Mouse (Mus musculus): ENCODE results near the gene Rph3a. TPM values are rescaled to one million over a fixed set of nuclear protein-coding genes. Genes with fewer than 3 reads are reported as not detected.
A peak's percentile ranks its signal among the peaks of the same experiment; 100 is the strongest.

Gene Rph3a
- total and polyA plus RNA-seq, 2 experiments, result not detected

DNA sequence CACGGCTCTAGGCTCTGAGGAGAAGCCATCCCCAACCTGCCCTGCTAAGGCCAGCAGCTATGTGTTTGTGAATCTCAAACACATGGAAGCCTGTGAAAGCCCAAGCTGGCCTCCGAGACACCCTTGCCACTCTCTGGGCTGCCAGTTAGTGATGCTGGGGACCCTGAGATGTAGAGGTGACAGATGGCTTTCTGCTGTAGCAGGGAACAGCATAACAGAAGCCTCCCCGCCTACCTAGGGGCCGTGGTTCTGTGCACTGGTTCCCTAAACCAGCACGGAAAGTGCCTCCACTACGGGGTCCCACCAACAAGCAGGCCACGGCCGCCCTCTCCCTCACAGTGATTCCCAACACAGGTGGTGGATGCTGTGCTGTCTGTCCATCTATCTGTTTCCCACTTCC is 43.0 kb downstream of the Rph3a start:
- WGBS, result 86% methylated on average over 8 of the region's 8 CpGs

DNA sequence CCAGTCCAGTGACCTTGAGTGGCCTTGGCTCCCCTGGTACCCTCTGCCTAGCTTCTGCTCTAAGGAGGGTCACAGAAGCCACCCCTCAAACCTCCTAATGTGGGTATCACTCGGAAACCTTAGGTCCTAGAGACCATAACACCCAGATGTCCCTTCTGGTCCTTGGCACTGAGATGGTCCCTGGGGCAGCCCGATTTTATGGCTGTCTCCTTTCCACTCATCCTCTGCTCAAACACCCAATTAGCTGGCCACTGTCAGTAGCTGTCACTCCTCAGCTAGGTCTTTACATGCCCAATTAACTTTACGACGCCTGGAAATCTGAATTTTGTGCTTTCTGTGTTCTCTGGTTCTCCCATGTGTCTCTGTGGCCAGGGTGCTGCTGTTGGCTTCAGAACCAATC is 43.7 kb downstream of the Rph3a start:
- no peak for DNase-seq (ENCODE audit: extremely low read depth, low read depth, low spot score)
- TF ChIP-seq POLR2A (IDR thresholded peaks at IDR 0.05; ENCODE audit: extremely low read depth, insufficient read depth, low read length) (no peak), CTCF (IDR thresholded peaks at IDR 0.05; ENCODE audit: low read depth, low read length) (no peak)
- WGBS, result 79% methylated on average over 4 of the region's 4 CpGs
- Histone ChIP-seq H3K36me3 (ENCODE audit: control insufficient read depth, insufficient read depth, low read length) (no peaks in the 10 kb centered on the region), H3K27ac (replicated peaks; ENCODE audit: insufficient read depth, low read depth, low read length) (no peak overlapping the region), H3K27me3 (ENCODE audit: control insufficient read depth, insufficient read depth, low read length) (no peaks in the 10 kb centered on the region), H3K4me1 (ENCODE audit: control insufficient read depth, insufficient read depth, low read length) (no peaks in the 10 kb centered on the region), H3K9ac (ENCODE audit: low read depth, low read length) (no peak overlapping the region), H3K4me3 (ENCODE audit: insufficient read depth, low read depth, low read length) (no peak overlapping the region), H3K79me2 (ENCODE audit: control insufficient read depth, insufficient read depth, low read length) (no peaks in the 10 kb centered on the region)

More for the DNA sequence above, 43.0 kb downstream of the Rph3a start:
- H3K27ac ChIP-seq (replicated peaks; ENCODE audit: insufficient read depth, low read depth, low read length), result no peak overlapping the region
- TF ChIP-seq POLR2A (IDR thresholded peaks at IDR 0.05; ENCODE audit: extremely low read depth, insufficient read depth, low read length) (no peak), CTCF (IDR thresholded peaks at IDR 0.05; ENCODE audit: low read depth, low read length) (no peak)
- no peaks in the 10 kb centered on the region for H3K4me1 ChIP-seq (ENCODE audit: control insufficient read depth, insufficient read depth, low read length)
- no peak overlapping the region for H3K9ac ChIP-seq (ENCODE audit: low read depth, low read length)
- H3K4me3 ChIP-seq (ENCODE audit: insufficient read depth, low read depth, low read length), result no peak overlapping the region
- no peaks in the 10 kb centered on the region for H3K79me2 ChIP-seq (ENCODE audit: control insufficient read depth, insufficient read depth, low read length)
- DNase-seq (ENCODE audit: extremely low read depth, low read depth, low spot score), result no peak
- H3K27me3 ChIP-seq (ENCODE audit: control insufficient read depth, insufficient read depth, low read length), result no peaks in the 10 kb centered on the region
- no peaks in the 10 kb centered on the region for H3K36me3 ChIP-seq (ENCODE audit: control insufficient read depth, insufficient read depth, low read length)

DNA sequence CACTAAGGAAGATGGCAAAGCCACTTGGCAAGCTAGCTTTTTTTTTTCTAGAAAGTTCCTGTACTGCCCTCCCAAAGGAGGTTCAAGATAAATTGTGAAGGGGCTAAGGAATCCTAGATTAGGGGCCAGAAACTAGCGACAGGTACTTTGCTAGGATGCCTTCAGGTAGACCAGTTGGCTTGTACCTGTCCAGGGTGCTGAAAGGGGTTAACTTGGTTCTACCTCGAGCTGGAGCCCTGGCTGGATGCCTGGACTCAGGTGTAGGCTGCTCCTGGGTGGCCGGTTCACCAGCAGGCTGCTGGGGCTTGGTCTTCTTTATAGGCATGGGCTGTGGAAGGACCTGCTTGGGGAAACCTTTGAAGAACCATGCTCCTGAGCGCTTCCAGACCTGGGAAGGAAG is 48.9 kb downstream of the Rph3a start:
- no peak for DNase-seq (ENCODE audit: extremely low read depth, low read depth, low spot score)
- H3K9ac ChIP-seq (ENCODE audit: low read depth, low read length), result no peak overlapping the region
- H3K27ac ChIP-seq (replicated peaks; ENCODE audit: insufficient read depth, low read depth, low read length), result no peak overlapping the region

DNA sequence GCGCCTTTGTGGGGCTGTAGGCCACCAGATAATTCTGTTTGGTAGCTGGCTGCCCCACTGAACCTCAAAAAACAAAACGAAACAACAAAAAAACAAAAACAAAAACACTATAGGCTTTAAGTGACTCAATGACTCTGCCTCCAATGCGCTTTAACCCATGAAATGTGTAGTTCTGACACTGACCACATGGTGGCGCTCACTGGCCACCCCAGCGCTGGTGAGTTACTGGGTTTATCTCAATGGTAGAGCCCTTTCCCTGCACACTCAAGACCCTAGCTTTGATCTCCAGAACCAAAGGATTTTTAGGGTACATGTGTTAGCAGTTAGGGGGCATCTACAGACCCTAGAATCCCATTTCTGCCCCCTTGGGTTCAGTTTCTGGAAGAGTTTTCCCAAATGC is 55.9 kb downstream of the Rph3a start:
- H3K27ac ChIP-seq (replicated peaks; ENCODE audit: insufficient read depth, low read depth, low read length), result no peak overlapping the region
- 0 out of 2 replicates have a peak, but pooled peaks cover 2% of the 10 kb centered on the region for H3K27me3 ChIP-seq (ENCODE audit: control insufficient read depth, insufficient read depth, low read length)
- no peaks in the 10 kb centered on the region for H3K79me2 ChIP-seq (ENCODE audit: control insufficient read depth, insufficient read depth, low read length)
- H3K4me3 ChIP-seq (ENCODE audit: insufficient read depth, low read depth, low read length), result no peak overlapping the region
- no peaks in the 10 kb centered on the region for H3K4me1 ChIP-seq (ENCODE audit: control insufficient read depth, insufficient read depth, low read length)
- 21% methylated on average over 5 of the region's 5 CpGs for WGBS
- DNase-seq (ENCODE audit: extremely low read depth, low read depth, low spot score), result no peak
- no peak overlapping the region for H3K9ac ChIP-seq (ENCODE audit: low read depth, low read length)
- no peak for TF ChIP-seq POLR2A (IDR thresholded peaks at IDR 0.05; ENCODE audit: extremely low read depth, insufficient read depth, low read length)
- peak; percentile 76 for TF ChIP-seq CTCF (IDR thresholded peaks at IDR 0.05; ENCODE audit: low read depth, low read length)
- H3K36me3 ChIP-seq (ENCODE audit: control insufficient read depth, insufficient read depth, low read length), result no peaks in the 10 kb centered on the region

More for the DNA sequence above, 48.9 kb downstream of the Rph3a start:
- WGBS, result 49% methylated on average over 4 of the region's 4 CpGs
- no peaks in the 10 kb centered on the region for H3K36me3 ChIP-seq (ENCODE audit: control insufficient read depth, insufficient read depth, low read length)
- TF ChIP-seq POLR2A (IDR thresholded peaks at IDR 0.05; ENCODE audit: extremely low read depth, insufficient read depth, low read length) (no peak), CTCF (IDR thresholded peaks at IDR 0.05; ENCODE audit: low read depth, low read length) (no peak)
- no peaks in the 10 kb centered on the region for H3K79me2 ChIP-seq (ENCODE audit: control insufficient read depth, insufficient read depth, low read length)
- H3K27me3 ChIP-seq (ENCODE audit: control insufficient read depth, insufficient read depth, low read length), result 0 out of 2 replicates have a peak, but pooled peaks cover under 1% of the 10 kb centered on the region
- no peaks in the 10 kb centered on the region for H3K4me1 ChIP-seq (ENCODE audit: control insufficient read depth, insufficient read depth, low read length)
- H3K4me3 ChIP-seq (ENCODE audit: insufficient read depth, low read depth, low read length), result no peak overlapping the region

DNA sequence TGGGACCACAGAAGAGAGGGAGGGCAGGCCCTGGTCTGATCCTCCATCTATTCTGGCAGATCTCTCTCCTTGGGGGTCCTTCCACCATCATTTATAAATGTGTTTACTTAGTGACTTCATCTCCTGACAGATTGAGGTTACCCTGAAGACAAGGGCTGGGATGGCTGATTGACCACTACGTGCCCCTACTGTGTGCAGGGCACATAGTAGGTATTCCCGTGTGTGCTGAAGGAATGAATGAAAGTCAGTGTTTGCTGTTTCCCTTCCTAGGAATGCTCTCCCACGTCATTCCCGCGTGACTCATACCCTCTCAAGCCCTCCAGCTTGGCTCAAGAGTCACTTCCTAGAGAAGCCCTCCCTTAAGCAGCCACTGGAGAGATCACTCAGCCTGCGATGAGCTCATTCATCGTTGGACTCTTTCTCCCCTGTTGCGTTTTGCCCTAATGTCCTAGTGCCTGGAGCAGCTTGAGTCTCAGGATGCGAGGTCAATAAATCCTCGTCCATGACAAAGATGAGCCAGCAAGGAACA is 57.6 kb downstream of the Rph3a start:
- TF ChIP-seq POLR2A (IDR thresholded peaks at IDR 0.05; ENCODE audit: extremely low read depth, insufficient read depth, low read length), result no peak
- no peak for TF ChIP-seq CTCF (IDR thresholded peaks at IDR 0.05; ENCODE audit: low read depth, low read length)
- Histone ChIP-seq H3K9ac (ENCODE audit: low read depth, low read length) (no peak overlapping the region), H3K36me3 (ENCODE audit: control insufficient read depth, insufficient read depth, low read length) (no peaks in the 10 kb centered on the region)

DNA sequence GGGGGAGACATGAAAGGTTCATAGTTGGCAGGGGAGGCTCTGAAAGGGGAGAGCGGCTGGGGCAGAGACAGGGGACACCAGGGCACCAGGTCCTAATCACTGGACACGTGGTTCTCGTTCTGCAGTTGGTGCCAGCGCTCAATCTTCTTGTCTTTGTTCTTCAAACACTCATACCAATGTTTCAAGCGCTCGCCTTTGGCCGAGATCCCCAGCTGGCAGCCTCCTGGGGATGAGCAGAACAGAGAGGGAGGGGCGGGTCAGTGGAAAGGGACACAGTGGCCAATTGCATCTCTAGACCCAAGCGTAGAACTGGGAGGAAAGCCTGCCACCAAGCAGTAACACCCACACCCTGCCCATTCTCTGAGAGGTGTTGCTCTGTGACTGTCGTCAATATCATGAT is 67.8 kb downstream of the Rph3a start:
- WGBS, result 69% methylated on average over 10 of the region's 10 CpGs
- TF ChIP-seq CTCF (IDR thresholded peaks at IDR 0.05; ENCODE audit: low read depth, low read length) (no peak), POLR2A (IDR thresholded peaks at IDR 0.05; ENCODE audit: extremely low read depth, insufficient read depth, low read length) (no peak)
- no peaks in the 10 kb centered on the region for H3K4me1 ChIP-seq (ENCODE audit: control insufficient read depth, insufficient read depth, low read length)
- H3K27me3 ChIP-seq (ENCODE audit: control insufficient read depth, insufficient read depth, low read length), result no peaks in the 10 kb centered on the region
- H3K9ac ChIP-seq (ENCODE audit: low read depth, low read length), result no peak overlapping the region
- DNase-seq (ENCODE audit: extremely low read depth, low read depth, low spot score), result no peak
- H3K4me3 ChIP-seq (ENCODE audit: insufficient read depth, low read depth, low read length), result no peak overlapping the region
- H3K79me2 ChIP-seq (ENCODE audit: control insufficient read depth, insufficient read depth, low read length), result no peaks in the 10 kb centered on the region
- H3K36me3 ChIP-seq (ENCODE audit: control insufficient read depth, insufficient read depth, low read length), result no peaks in the 10 kb centered on the region
- H3K27ac ChIP-seq (replicated peaks; ENCODE audit: insufficient read depth, low read depth, low read length), result no peak overlapping the region

More for the DNA sequence above, 57.6 kb downstream of the Rph3a start:
- Histone ChIP-seq H3K27ac (replicated peaks; ENCODE audit: insufficient read depth, low read depth, low read length) (no peak overlapping the region), H3K79me2 (ENCODE audit: control insufficient read depth, insufficient read depth, low read length) (no peaks in the 10 kb centered on the region), H3K27me3 (ENCODE audit: control insufficient read depth, insufficient read depth, low read length) (0 out of 2 replicates have a peak, but pooled peaks cover 2% of the 10 kb centered on the region), H3K4me3 (ENCODE audit: insufficient read depth, low read depth, low read length) (no peak overlapping the region), H3K4me1 (ENCODE audit: control insufficient read depth, insufficient read depth, low read length) (no peaks in the 10 kb centered on the region)
- WGBS, result 65% methylated on average over 10 of the region's 10 CpGs
- DNase-seq (ENCODE audit: extremely low read depth, low read depth, low spot score), result no peak

Data from liver, adult 2 months (tissue).